Mouse (Mus musculus) heart, postnatal 14 days (tissue): ENCODE data around the gene Fut2. TPM values are rescaled to one million over a fixed set of nuclear protein-coding genes. Genes with fewer than 3 reads are reported as not detected.

Source experiments
- DNase-seq, 2 experiments: peaks; one replicate each; pipeline ENCODE4 v3.0.0; 2021 to 2022
- intact Hi-C: fragments of 180-260 bp; cut with DNase I; formaldehyde crosslinking; loops from one replicate; pipeline ENCODE4 v1.15.1; 2025
- total RNA-seq, 2 experiments: library from RNA; stranded (reverse); gene quantifications; 2 replicates each; pipeline ENCODE4 v1.2.3; 2021

Gene Fut2
- total RNA-seq, 2 experiments from 2014 or later = 0.37 to 0.69 TPM

DNA sequence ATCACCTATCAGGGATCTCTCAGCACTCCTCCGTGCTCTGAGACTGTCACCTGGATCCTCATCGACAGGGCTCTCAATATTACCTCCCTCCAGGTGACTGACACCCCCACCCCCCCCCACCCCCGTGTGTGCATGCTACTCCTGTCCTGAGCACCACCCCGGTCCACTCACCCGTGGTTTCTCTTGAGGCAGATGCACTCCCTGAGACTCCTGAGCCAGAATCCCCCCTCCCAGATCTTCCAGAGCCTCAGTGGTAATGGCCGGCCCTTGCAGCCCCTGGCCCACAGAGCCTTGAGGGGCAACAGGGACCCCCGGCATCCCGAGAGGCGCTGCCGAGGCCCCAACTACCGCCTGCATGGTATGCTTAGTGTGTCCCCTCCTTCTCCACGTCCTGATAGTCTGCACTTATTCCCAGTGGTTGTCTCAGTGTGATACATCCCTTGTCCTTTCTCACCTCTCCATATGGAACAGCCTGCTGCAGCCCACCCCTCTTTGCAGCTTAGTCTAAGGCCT lies 37.4 kb upstream of the Fut2 start:
- DNase-seq = no peak
- intact Hi-C loops = loop anchor here (5.0 kb wide), 1 partner anchor 241 kb away; no protein-coding TSS in a partner anchor

DNA sequence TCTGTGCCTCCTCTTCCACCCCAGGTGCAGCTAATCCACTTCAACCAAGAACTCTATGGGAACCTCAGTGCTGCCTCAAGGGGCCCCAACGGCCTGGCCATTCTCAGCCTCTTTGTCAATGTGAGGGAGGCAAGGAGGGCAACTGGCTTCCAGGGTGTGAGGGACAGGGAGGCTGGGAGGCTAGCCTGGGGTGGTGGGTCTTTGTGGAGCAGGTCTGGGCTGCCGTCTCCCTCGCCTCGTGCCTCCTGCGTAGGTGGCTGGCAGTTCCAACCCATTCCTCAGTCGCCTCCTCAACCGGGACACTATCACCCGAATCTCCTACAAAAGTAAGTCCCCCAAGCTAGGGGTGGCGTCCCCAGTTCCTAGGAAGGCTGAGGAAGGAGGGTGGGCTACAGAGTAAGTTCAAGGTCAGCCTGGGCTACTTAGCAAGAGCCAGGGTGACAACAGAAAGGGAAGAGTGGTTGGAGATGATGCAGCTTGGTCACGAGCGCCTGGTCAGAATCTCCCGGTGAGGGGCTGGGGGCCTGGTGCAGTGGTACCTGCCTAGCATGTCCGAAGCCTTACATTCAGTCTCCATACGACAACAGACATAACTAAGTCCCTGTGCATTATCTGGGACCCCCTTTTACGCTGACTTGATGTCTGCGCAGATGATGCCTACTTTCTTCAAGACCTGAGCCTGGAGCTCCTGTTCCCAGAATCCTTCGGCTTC lies 36.8 kb upstream of the Fut2 start:
- intact Hi-C loops = loop anchor here (5.0 kb wide), 1 partner anchor 241 kb away; no protein-coding TSS in a partner anchor
- no peak for DNase-seq

GRCm38 (mm10) chr7:45702316-45702715 lies 36.1 kb upstream of the Fut2 start:
- intact Hi-C loops = loop anchor here (5.0 kb wide), 1 partner anchor 240 kb away; no protein-coding TSS in a partner anchor
- no peak for DNase-seq

DNA sequence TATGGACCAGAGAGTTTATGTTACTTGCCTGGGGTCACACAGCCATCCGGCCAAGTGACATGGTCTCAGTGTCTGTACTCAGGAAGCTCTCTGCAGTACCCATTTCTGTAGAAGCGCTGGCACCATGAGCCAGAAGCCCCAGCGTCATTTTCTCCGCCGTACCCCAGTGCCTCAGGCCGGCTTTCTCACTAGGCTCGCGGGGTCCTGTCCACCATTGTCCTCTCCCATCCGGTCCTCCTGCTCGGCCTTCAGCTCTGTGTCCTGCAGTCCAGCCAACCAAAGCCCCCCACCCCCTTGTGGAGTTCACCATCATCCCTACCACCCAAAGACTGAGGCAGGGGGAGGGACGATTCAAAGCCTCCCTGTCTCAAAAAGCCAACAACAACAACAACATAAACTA lies 35.4 kb upstream of the Fut2 start:
- no peak for DNase-seq
- intact Hi-C loops = loop anchor here (5.0 kb wide), 1 partner anchor 239 kb away; no protein-coding TSS in a partner anchor

DNA sequence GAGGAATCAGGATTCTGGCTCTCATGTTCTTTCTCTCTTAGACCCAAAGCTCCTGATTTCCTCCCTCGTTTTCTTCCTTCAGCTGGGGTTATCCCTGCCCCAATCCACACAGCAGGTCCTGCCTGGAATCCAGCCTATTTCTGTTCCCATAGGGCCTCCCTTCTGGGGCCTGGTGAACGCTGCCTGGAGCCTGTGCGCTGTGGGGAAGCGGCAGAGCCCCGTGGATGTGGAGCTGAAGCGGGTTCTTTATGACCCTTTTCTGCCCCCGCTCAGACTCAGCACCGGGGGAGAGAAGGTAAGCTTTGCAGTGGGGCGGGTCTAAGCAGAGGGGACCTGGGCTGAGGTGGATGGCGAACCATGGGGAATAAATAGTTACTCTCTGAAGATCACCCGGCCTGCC lies 34.9 kb upstream of the Fut2 start:
- peak; percentile 43 to 58 for DNase-seq
- intact Hi-C loops = loop anchor here (5.0 kb wide), 1 partner anchor 239 kb away; no protein-coding TSS in a partner anchor

DNA sequence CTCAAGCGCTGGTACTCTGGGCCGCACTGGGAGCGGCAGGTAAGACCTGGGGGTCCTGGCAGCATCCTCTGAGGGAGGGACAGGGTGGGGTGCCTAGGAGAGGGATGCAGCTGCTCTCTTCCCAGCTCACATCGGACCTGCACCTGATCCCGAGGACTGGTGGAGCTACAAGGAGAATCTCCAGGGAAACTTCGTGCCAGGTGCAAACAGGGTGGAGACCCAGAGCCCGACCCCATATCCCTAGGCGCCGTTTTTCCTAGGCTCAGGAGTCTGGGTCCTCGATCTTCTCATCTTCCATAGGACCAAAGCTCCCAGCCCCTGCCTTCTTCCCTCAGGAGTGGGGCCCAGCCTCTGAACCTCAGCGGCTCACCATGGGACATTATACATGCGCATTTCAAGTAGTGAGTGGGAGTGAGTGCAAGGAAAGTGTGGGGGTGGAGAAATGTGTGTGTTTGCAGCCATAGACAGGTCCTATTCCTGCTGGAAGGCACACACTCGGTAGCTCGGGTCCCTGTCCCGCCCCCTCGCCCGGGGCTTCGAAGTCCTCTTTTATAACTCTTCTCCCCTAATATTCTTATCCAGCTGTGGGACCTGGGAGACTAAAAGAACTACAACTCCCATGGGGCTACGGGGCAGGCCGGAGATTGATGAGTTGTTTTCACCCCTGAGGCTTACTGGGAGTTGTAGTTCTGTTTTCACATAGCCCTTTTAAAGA lies 34.3 kb upstream of the Fut2 start:
- intact Hi-C loops = loop anchor here (5.0 kb wide), 1 partner anchor 238 kb away; no protein-coding TSS in a partner anchor
- peak; percentile 71 to 81 for DNase-seq

DNA sequence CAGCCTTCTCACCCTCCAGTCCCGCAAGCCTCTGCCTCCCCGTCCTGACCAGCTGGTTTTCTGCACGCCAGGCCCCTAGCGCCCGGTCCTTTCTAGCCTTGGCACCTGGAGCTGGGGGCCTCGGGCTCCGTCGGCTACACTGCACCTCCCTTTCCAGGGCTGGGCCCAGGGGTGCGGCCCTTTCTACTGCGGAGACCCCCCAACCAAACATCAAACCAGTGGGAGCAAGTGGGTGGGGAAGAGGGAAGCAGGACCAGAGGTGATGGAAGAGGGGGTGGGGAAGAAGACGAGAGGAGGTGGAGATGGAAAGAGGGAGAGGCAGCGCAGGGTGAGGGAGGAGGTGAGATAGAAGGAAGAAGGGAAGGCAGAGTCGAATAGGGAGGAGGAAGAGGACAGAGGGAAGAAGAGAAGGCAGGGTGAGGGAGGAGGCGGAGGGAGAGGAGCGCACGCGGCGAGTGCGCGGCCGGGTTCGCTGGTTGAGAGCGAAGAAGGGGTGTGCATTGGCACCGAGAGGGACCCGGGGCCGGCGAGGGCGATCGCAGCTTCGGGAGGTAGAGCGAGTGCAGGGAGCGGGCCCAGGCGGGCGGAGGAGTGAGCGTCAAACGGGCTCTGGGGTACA lies 33.4 kb upstream of the Fut2 start, which contains the start of gene Car11:
Gene Car11 (plus strand): TSS at position 321 of the 619 bp plus-strand sequence.
- peak in 1 of 2 experiments; percentile 17 for DNase-seq
- intact Hi-C loops = loop anchor here (5.0 kb wide), 1 partner anchor 237 kb away; no protein-coding TSS in a partner anchor

DNA sequence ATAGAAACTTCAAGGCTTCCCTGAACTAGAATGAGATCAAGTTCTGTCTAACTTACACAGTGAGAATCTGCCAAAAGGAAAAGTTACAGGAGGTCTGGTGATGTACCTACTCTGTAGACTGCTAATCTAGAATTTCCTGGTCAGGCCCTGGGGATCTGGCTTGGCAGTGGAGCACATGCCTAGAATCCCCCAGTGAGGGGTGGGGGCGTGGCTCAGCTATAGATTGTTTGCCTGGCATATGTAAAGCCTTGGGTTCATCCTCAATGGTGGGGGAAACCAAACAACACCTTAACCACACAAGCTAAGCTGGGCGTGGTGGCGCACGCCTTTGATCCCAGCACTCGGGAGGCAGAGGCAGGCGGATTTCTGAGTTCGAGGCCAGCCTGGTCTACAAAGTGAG lies 31.7 kb upstream of the Fut2 start:
- DNase-seq = no peak
- intact Hi-C loops = no loop called here

- DNase-seq = no peak
- intact Hi-C loops = no loop called here
Measured at GRCm38 (mm10) chr7:45695098-45695497, 28.9 kb upstream of the Fut2 start.

GRCm38 (mm10) chr7:45693921-45694591 lies 27.9 kb upstream of the Fut2 start, which contains the start of gene Sec1:
Gene Sec1, minus strand, starts transcription at chr7:45694402.
- DNase-seq = no peak
- intact Hi-C loops = no loop called here

DNA sequence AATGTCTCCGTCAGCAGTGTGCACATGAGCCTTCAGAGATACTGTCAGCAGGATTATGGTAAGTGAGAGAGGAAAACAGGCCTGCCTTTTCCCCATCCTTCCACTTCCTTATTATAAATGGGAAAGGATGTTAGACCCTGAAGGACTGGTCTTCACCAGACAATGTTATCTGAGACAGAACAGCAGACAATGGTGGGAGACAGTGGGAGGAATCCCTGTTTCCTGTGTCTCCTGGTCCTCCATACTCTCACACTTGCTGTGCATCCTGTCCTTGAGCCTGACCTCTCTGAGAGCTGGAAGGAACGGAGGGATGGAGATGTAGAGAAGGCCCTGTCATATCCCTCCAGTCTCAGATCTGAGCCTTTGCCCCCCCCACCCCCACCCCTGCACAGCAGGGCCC lies 26.2 kb upstream of the Fut2 start:
- DNase-seq = no peak
- intact Hi-C loops = no loop called here

GRCm38 (mm10) chr7:45689800-45690199 lies 23.6 kb upstream of the Fut2 start:
- DNase-seq = no peak
- intact Hi-C loops = no loop called here

DNA sequence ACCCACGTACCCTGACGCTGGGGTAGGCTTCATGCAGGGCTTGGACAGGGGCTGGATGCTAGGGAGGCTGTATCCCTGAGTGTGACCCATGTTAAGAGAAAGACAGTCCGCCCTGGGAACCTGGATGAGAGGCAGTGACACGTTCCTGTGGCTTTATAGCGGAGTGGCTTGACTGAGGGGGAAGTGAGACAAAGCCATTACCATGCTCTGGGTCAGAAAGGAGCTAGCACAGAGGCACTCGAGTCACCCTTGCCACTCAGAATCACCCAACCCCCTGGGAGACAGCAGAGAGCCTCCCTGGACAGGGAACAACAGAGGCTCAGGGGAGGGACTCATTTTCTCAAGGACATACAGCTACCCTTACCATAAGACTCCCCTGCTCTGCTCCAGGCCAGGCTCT lies 22.9 kb upstream of the Fut2 start:
- no peak for DNase-seq
- intact Hi-C loops = no loop called here

- DNase-seq = no peak
- intact Hi-C loops = no loop called here
Measured at GRCm38 (mm10) chr7:45686841-45687240, 20.6 kb upstream of the Fut2 start.

DNA sequence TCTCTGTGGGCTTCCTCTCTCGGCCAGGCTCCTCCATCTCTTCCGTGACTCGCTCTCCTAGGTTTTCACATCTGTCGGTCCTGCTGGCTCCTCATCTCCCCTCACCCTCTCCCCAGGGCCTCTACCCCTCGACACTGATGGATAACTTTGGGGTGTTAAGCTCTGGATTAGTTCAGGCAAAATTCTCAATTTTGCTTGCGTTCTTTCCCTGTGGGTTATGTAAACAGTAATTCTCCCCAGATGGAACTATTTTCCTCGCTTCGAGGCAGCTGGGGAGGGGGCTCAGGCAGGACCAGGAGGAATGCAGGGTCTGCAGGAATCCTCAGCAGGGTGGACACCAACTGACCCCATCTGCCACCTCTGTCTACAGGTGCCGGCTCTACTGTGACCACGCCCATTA lies 19.6 kb upstream of the Fut2 start:
- no peak for DNase-seq
- intact Hi-C loops = no loop called here

DNA sequence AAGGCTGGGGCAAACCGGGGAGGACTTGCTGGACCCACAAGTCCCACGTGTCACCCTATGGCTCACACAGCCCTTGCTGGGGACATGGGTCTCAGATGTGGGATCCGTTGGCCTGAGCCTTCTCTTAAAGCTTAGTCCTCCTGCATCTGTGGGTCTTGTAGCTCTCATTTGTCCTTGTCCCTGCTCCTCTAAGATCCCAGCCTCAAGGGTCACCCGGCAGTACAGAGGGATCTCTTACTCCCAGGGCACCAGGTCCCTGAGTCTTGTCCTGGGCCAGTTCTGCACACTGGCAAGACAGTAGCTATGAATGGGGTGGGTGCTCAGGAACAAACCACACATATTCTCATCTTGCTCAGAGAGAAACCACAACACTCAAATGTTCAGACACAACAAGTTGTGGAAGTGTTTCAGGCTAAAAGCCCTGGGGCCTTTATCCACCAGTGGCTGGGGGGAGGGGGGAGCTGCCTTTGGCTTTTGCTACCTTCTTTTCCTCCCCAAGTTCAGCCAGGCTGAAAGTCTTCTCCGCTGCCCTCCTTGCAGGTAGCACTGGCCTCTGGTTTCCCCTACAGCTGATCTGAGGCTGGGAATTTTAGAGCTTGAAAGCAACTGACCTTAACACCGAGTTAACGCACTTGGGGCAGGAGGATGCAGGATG lies 17.3 kb upstream of the Fut2 start, which contains the start of gene Ntn5:
Gene Ntn5 (plus strand): TSS at position 627 of the 655 bp plus-strand sequence.
- intact Hi-C loops = loop anchor here (2.0 kb wide), 2 partner anchors 55 to 93 kb away; no protein-coding TSS in a partner anchor
- DNase-seq = no peak

DNA sequence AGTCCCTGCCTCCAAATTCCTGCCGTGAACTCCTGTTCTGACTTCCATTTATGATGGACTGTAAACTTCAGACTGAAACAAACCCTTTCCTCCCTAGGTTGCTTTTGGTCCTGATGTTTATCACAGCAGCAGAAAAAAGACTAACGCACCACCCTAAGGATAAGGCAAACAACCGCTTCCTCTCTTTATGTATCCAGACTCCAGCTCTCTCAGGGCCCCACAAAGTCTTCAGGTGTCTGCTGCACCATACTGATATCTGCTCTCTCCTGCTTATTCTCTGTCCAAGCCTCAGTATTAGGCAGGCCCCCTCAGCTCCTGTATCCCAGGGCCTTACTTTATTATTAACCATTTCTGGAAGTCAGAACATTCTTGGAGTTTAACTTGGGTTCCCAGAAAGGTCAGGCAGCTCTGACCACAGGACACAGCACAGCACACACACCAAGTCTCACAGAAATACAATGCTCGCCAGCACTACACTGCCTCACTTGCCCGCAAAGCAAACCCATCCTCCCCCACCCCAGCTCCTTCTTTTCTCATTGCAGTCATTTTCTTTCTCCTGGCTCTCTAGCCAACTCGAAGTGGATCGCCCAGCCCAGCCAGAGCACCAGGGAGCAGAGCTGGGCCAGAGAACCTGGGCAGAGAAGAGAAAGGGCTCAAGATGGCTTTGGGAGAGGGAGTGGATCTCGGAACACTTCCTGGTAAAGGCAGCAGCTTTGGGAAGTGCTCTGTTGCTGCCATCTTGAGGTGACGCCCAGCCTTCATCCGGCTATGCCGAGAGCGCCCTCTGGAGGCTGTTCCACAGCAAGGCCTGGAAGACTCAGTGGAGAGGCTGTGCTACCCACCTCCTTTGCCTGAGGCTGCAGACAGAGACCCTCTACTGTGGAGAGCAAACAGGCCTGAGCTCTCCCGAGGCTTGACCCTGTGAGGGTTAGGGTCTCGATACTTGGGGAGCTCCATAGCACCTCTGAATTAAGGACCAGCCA lies 16.2 kb upstream of the Fut2 start:
- intact Hi-C loops = loop anchor here (2.0 kb wide), 2 partner anchors 54 to 92 kb away; no protein-coding TSS in a partner anchor

GRCm38 (mm10) chr7:45681046-45681736 lies 15.0 kb upstream of the Fut2 start:
- intact Hi-C loops = no loop called here

More for the DNA sequence above, 16.2 kb upstream of the Fut2 start:
- peak; percentile 90 to 94 for DNase-seq

More at GRCm38 (mm10) chr7:45681046-45681736, 15.0 kb upstream of the Fut2 start:
- DNase-seq = peak; percentile 50 to 67
